Mouse (Mus musculus): ENCODE measurements around the gene Lemd1. TPM values are rescaled to one million over a fixed set of nuclear protein-coding genes. Genes with fewer than 3 reads are reported as not detected.
"Not testable (repeated sequence)": the region's sequence is repeated elsewhere in the genome, so short reads cannot be mapped to it uniquely, and the experiment has no call there.

Lemd1 gene
- polyA plus RNA-seq, 1 experiment from 2014 or later, result 1.2 TPM

GRCm38 (mm10) chr1:132263618-132264017, 72.4 kb downstream of the Lemd1 start:
- no peak for ATAC-seq (ENCODE audit: insufficient number of reproducible peaks, insufficient read depth, low FRiP score, low TSS enrichment, low read depth)
- Histone ChIP-seq H3K9me3 (no peaks in the 10 kb centered on the region), H3K9ac (replicated peaks) (no peak overlapping the region), H3K4me2 (no peak overlapping the region), H3K36me3 (no peaks in the 10 kb centered on the region), H3K27me3 (no peaks in the 10 kb centered on the region), H3K4me1 (replicated peaks) (peaks cover 27% of the 10 kb centered on the region), H3K4me3 (replicated peaks) (no peak overlapping the region), H3K27ac (no peak overlapping the region)
- 94% methylated on average over 4 of the region's 4 CpGs for WGBS

GRCm38 (mm10) chr1:132264577-132264976, 73.3 kb downstream of the Lemd1 start:
- H3K4me2 ChIP-seq, result no peak overlapping the region
- no peaks in the 10 kb centered on the region for H3K36me3 ChIP-seq
- WGBS, result 53% methylated on average over 7 of the region's 7 CpGs
- no peaks in the 10 kb centered on the region for H3K27me3 ChIP-seq
- ATAC-seq (ENCODE audit: insufficient number of reproducible peaks, insufficient read depth, low FRiP score, low TSS enrichment, low read depth), result no peak
- H3K27ac ChIP-seq, result no peak overlapping the region
- peaks cover 29% of the 10 kb centered on the region for H3K4me1 ChIP-seq (replicated peaks)
- no peak overlapping the region for H3K9ac ChIP-seq (replicated peaks)
- H3K9me3 ChIP-seq, result no peaks in the 10 kb centered on the region
- H3K4me3 ChIP-seq (replicated peaks), result no peak overlapping the region

GRCm38 (mm10) chr1:132265211-132265859, 74.1 kb downstream of the Lemd1 start:
- Histone ChIP-seq H3K4me1 (replicated peaks) (peaks cover 29% of the 10 kb centered on the region), H3K27me3 (no peaks in the 10 kb centered on the region), H3K4me2 (no peak overlapping the region), H3K27ac (no peak overlapping the region), H3K9ac (replicated peaks) (no peak overlapping the region), H3K9me3 (no peaks in the 10 kb centered on the region), H3K36me3 (no peaks in the 10 kb centered on the region), H3K4me3 (replicated peaks) (no peak overlapping the region)
- no peak for ATAC-seq (ENCODE audit: insufficient number of reproducible peaks, insufficient read depth, low FRiP score, low TSS enrichment, low read depth)
- WGBS, result 46% methylated on average over 8 of the region's 8 CpGs

GRCm38 (mm10) chr1:132265936-132266335, 74.7 kb downstream of the Lemd1 start:
- H3K27me3 ChIP-seq, result no peaks in the 10 kb centered on the region
- WGBS, result 86% methylated on average over 10 of the region's 10 CpGs
- no peaks in the 10 kb centered on the region for H3K9me3 ChIP-seq
- no peak overlapping the region for H3K4me2 ChIP-seq
- H3K27ac ChIP-seq, result no peak overlapping the region
- H3K9ac ChIP-seq (replicated peaks), result no peak overlapping the region
- H3K4me3 ChIP-seq (replicated peaks), result no peak overlapping the region
- H3K4me1 ChIP-seq (replicated peaks), result peaks cover 29% of the 10 kb centered on the region
- no peak for ATAC-seq (ENCODE audit: insufficient number of reproducible peaks, insufficient read depth, low FRiP score, low TSS enrichment, low read depth)
- no peaks in the 10 kb centered on the region for H3K36me3 ChIP-seq

GRCm38 (mm10) chr1:132266791-132267557, 75.7 kb downstream of the Lemd1 start:
- H3K9me3 ChIP-seq, result no peaks in the 10 kb centered on the region
- no peak overlapping the region for H3K9ac ChIP-seq (replicated peaks)
- no peak overlapping the region for H3K4me3 ChIP-seq (replicated peaks)
- 44% methylated on average over 8 of the region's 8 CpGs for WGBS
- no peak overlapping the region for H3K27ac ChIP-seq
- H3K27me3 ChIP-seq, result no peaks in the 10 kb centered on the region
- no peaks in the 10 kb centered on the region for H3K36me3 ChIP-seq
- peaks cover 29% of the 10 kb centered on the region for H3K4me1 ChIP-seq (replicated peaks)
- ATAC-seq (ENCODE audit: insufficient number of reproducible peaks, insufficient read depth, low FRiP score, low TSS enrichment, low read depth), result no peak
- H3K4me2 ChIP-seq, result no peak overlapping the region

GRCm38 (mm10) chr1:132267959-132268358, 76.7 kb downstream of the Lemd1 start:
- Histone ChIP-seq H3K9me3 (no peaks in the 10 kb centered on the region), H3K36me3 (no peaks in the 10 kb centered on the region), H3K27ac (no peak overlapping the region), H3K27me3 (no peaks in the 10 kb centered on the region), H3K4me3 (replicated peaks) (no peak overlapping the region), H3K4me1 (replicated peaks) (peaks cover 29% of the 10 kb centered on the region), H3K9ac (replicated peaks) (no peak overlapping the region), H3K4me2 (no peak overlapping the region)
- 37% methylated on average over 2 of the region's 2 CpGs for WGBS
- ATAC-seq (ENCODE audit: insufficient number of reproducible peaks, insufficient read depth, low FRiP score, low TSS enrichment, low read depth), result no peak

- no peak for ATAC-seq (ENCODE audit: insufficient number of reproducible peaks, insufficient read depth, low FRiP score, low TSS enrichment, low read depth)
- Histone ChIP-seq H3K27ac (no peak overlapping the region), H3K9ac (replicated peaks) (no peak overlapping the region), H3K4me3 (replicated peaks) (no peak overlapping the region), H3K36me3 (no peaks in the 10 kb centered on the region), H3K27me3 (no peaks in the 10 kb centered on the region), H3K4me1 (replicated peaks) (peaks cover 29% of the 10 kb centered on the region), H3K4me2 (no peak overlapping the region), H3K9me3 (no peaks in the 10 kb centered on the region)
- 45% methylated on average over 7 of the region's 7 CpGs for WGBS
Measured at GRCm38 (mm10) chr1:132268418-132269060, 77.3 kb downstream of the Lemd1 start.

GRCm38 (mm10) chr1:132271237-132271636, 80.0 kb downstream of the Lemd1 start:
- peaks cover 22% of the 10 kb centered on the region for H3K4me1 ChIP-seq (replicated peaks)
- ATAC-seq (ENCODE audit: insufficient number of reproducible peaks, insufficient read depth, low FRiP score, low TSS enrichment, low read depth), result no peak
- H3K9ac ChIP-seq (replicated peaks), result no peak overlapping the region
- H3K4me3 ChIP-seq (replicated peaks), result no peak overlapping the region
- no peaks in the 10 kb centered on the region for H3K9me3 ChIP-seq
- no peak overlapping the region for H3K4me2 ChIP-seq
- no peaks in the 10 kb centered on the region for H3K27me3 ChIP-seq
- WGBS, result 81% methylated on average over 3 of the region's 3 CpGs
- no peaks in the 10 kb centered on the region for H3K36me3 ChIP-seq
- H3K27ac ChIP-seq, result no peak overlapping the region

GRCm38 (mm10) chr1:132276694-132277093, 85.5 kb downstream of the Lemd1 start:
- no peak overlapping the region for H3K4me2 ChIP-seq
- no peaks in the 10 kb centered on the region for H3K36me3 ChIP-seq
- H3K9ac ChIP-seq (replicated peaks), result no peak overlapping the region
- ATAC-seq (ENCODE audit: insufficient number of reproducible peaks, insufficient read depth, low FRiP score, low TSS enrichment, low read depth), result no peak
- 59% methylated on average over 3 of the region's 3 CpGs for WGBS
- H3K27ac ChIP-seq, result no peak overlapping the region
- no peaks in the 10 kb centered on the region for H3K4me1 ChIP-seq (replicated peaks)
- H3K4me3 ChIP-seq (replicated peaks), result no peak overlapping the region
- no peaks in the 10 kb centered on the region for H3K27me3 ChIP-seq
- H3K9me3 ChIP-seq, result no peaks in the 10 kb centered on the region

GRCm38 (mm10) chr1:132277124-132277523, 85.9 kb downstream of the Lemd1 start:
- H3K9me3 ChIP-seq, result no peaks in the 10 kb centered on the region
- no peak overlapping the region for H3K9ac ChIP-seq (replicated peaks)
- H3K4me3 ChIP-seq (replicated peaks), result no peak overlapping the region
- no peaks in the 10 kb centered on the region for H3K36me3 ChIP-seq
- no peaks in the 10 kb centered on the region for H3K4me1 ChIP-seq (replicated peaks)
- WGBS, result 60% methylated on average over 6 of the region's 6 CpGs
- ATAC-seq (ENCODE audit: insufficient number of reproducible peaks, insufficient read depth, low FRiP score, low TSS enrichment, low read depth), result no peak
- no peak overlapping the region for H3K27ac ChIP-seq
- no peak overlapping the region for H3K4me2 ChIP-seq
- H3K27me3 ChIP-seq, result no peaks in the 10 kb centered on the region

GRCm38 (mm10) chr1:132280636-132281035, 89.4 kb downstream of the Lemd1 start:
- H3K36me3 ChIP-seq; H3K4me1 ChIP-seq (replicated peaks); H3K9ac ChIP-seq (replicated peaks); H3K27ac ChIP-seq; H3K27me3 ChIP-seq; H3K9me3 ChIP-seq; H3K4me2 ChIP-seq; H3K4me3 ChIP-seq (replicated peaks); ATAC-seq (ENCODE audit: insufficient number of reproducible peaks, insufficient read depth, low FRiP score, low TSS enrichment, low read depth): not testable (repeated sequence)
- 79% methylated on average over 6 of the region's 6 CpGs for WGBS

Data from limb, embryonic 12.5 days (tissue).